Mouse (Mus musculus) bone marrow, adult 2 months (tissue): ENCODE measurements around the gene Liph. TPM values are rescaled to one million over a fixed set of nuclear protein-coding genes. Genes with fewer than 3 reads are reported as not detected.

ENCODE experiments used
- H3K27ac ChIP-seq: fragments of 200-500 bp; 2 replicates; pipeline ENCODE4 v1.5.1; 2012; ENCODE audit warnings: low read depth, mild to moderate bottlenecking, control low read depth, inconsistent platforms, low read length; ENCODE audit not compliant: control insufficient read depth, poor library complexity, insufficient read depth
- H3K4me1 ChIP-seq: fragments of 200-500 bp; 2 replicates; pipeline ENCODE4 v1.6.1; 2011; ENCODE audit warnings: low read length; ENCODE audit not compliant: control insufficient read depth, insufficient read depth
- H3K4me3 ChIP-seq: fragments of 200-500 bp; replicated peaks from 2 replicates; pipeline ENCODE3; 2011; ENCODE audit warnings: mild to moderate bottlenecking, low read depth, low read length, control low read depth; ENCODE audit not compliant: control insufficient read depth
- CTCF ChIP-seq: fragments of 200-500 bp; IDR thresholded peaks from 2 replicates; pipeline ENCODE4 v1.5.1; 2011; ENCODE audit warnings: low read length, control low read depth; ENCODE audit not compliant: control insufficient read depth, insufficient read depth
- POLR2A ChIP-seq: fragments of 200-500 bp; IDR thresholded peaks from 2 replicates; pipeline ENCODE4 v1.6.1; 2011; ENCODE audit warnings: low read depth, mild to moderate bottlenecking, control low read depth, low read length, borderline replicate concordance; ENCODE audit not compliant: control insufficient read depth
- WGBS: fragments of 180-500 bp; shearing (Covaris S2); methylation state at CpG from one replicate; pipeline ENCODE4 v1.1.7; 2018; 5-methylcytosine and 5-hydroxymethylcytosine counted together
- polyA plus RNA-seq: library from polyadenylated mRNA; stranded (reverse); fragments of >200 nt; gene quantifications from 2 replicates; pipeline ENCODE4 v1.2.4, GENCODE M21; 2011; ENCODE audit warnings: low replicate concordance; ENCODE audit not compliant: missing spikeins, insufficient read depth, insufficient read length

The Liph gene
- 0.72 and 0.92 TPM in 2 replicates for polyA plus RNA-seq

DNA sequence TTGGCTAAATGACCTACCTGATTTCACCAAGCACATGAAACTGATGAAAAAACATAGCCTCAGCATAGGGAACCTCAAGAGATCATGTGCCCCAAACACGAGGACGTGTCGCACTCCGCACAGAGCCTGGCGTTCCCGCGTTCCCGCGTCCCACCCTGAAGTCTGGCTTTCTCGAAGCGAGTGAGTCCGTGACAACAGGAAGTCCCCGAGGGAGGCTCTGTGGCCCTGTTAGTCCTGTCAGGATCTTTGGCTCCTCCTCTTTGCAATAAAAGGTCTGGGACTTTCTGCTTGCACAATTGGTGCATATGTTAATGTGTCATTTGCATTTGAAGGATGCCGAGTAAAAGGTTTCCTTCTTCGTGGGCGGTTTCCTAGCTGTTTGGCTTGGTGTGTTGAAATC lies at the start of gene Liph:
Gene Liph (minus strand): TSS at position 360 of the 400 bp plus-strand sequence.
- no peak within 1 kb of the TSS for H3K4me3 ChIP-seq
- no peaks in the 10 kb centered on the region; the same call in 1 of the 2 replicates for H3K4me1 ChIP-seq
- WGBS: 18% methylated on average over 16 of the region's 16 CpGs
- TF ChIP-seq CTCF (no peak), POLR2A (no peak)
- H3K27ac ChIP-seq: peak within 1 kb of the TSS; percentile 28

GRCm38 (mm10) chr16:22043830-22044229 lies 48.4 kb upstream of the Liph start:
- Histone ChIP-seq H3K4me1 (no peaks in the 10 kb centered on the region; the same call in 1 of the 2 replicates), H3K4me3 (no peak overlapping the region), H3K27ac (no peak overlapping the region)
- 34% methylated on average over 4 of the region's 4 CpGs for WGBS
- no peak for TF ChIP-seq POLR2A
- TF ChIP-seq CTCF: no peak

- H3K4me1 ChIP-seq: no peaks in the 10 kb centered on the region
- H3K27ac ChIP-seq: no peak overlapping the region
- TF ChIP-seq CTCF: no peak
- no peak for TF ChIP-seq POLR2A
- no peak overlapping the region for H3K4me3 ChIP-seq
- 92% methylated on average over 1 of the region's 1 CpGs for WGBS
Measured at GRCm38 (mm10) chr16:22039978-22040377, 44.5 kb upstream of the Liph start.

GRCm38 (mm10) chr16:22038554-22038953 lies 43.1 kb upstream of the Liph start:
- Histone ChIP-seq H3K4me3 (no peak overlapping the region), H3K27ac (no peak overlapping the region)
- 88% methylated on average over 10 of the region's 10 CpGs for WGBS

DNA sequence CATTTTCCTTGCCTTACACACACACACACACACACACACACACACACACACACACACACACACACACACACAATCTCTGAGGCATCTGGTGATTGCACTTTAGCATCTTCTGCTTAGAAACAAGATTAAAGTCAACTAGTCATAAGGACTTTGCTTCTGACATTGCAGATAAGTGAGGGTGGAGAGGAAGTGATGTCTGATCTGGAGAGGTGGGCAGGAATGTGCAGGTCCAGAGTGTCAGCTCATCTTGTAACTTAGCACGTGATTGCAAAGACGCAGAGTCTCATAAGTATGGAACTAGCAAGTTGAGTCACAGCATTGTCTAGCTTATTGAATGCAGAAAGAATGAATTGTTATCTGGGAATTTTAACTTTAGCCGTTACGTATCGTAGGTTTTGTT lies 32.0 kb upstream of the Liph start:
- H3K4me1 ChIP-seq: no peaks in the 10 kb centered on the region; the same call in 1 of the 2 replicates
- 93% methylated on average over 5 of the region's 5 CpGs for WGBS
- no peak for TF ChIP-seq POLR2A
- TF ChIP-seq CTCF: no peak
- H3K4me3 ChIP-seq: no peak overlapping the region
- H3K27ac ChIP-seq: no peak overlapping the region

More at GRCm38 (mm10) chr16:22038554-22038953, 43.1 kb upstream of the Liph start:
- H3K4me1 ChIP-seq: no peaks in the 10 kb centered on the region
- TF ChIP-seq POLR2A (no peak), CTCF (no peak)

DNA sequence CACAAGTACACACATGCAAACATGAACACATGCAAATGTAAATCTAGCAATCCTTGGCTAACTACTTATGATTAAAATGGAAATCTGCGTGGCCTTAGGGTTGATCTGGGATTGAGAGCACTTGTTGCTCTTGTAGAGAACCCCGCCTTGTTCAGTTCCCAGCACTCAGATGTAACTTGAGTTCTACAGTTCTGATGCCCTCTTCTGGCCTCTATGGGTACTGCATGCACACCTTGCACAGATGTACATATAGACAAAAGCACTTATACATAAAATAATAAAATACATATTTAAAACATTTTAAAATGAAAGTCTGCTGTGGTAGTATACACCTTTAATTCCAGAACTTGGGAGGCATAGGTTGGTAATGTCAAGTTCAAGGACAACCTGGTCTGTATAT lies 26.7 kb upstream of the Liph start:
- WGBS: 97% methylated on average over 2 of the region's 2 CpGs
- no peaks in the 10 kb centered on the region; the same call in 1 of the 2 replicates for H3K4me1 ChIP-seq
- no peak overlapping the region for H3K27ac ChIP-seq
- TF ChIP-seq CTCF: 0 out of 2 replicates have a peak, but pooled peaks have one; percentile 16
- no peak for TF ChIP-seq POLR2A
- no peak overlapping the region for H3K4me3 ChIP-seq

DNA sequence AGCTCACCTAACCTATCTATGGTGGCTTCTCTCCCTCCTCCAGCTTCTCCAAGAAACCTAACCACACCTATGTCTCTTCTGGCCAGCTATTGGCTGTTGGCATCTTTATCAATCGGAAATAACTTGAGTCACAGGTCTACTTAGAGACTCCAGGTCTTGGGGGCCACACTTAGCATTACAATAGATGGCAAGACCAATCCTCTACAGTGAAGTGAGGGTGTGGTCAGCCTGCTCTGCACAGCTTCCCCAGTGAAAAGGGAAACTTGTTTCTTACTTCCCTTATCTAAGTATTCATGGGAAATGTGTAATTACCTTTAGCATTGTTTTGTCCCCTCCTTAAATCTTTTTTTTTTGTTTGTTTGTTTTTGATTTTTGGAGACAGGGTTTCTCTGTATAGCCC lies 20.1 kb upstream of the Liph start:
- Histone ChIP-seq H3K27ac (no peak overlapping the region), H3K4me3 (no peak overlapping the region), H3K4me1 (no peaks in the 10 kb centered on the region; the same call in 1 of the 2 replicates)
- WGBS: 82% methylated on average over 1 of the region's 1 CpGs
- TF ChIP-seq POLR2A (no peak), CTCF (no peak)

- peak; percentile 9; the same call in 1 of the 2 replicates for TF ChIP-seq POLR2A
- no peak for TF ChIP-seq CTCF
- under 1% methylated on average over 51 of the region's 51 CpGs for WGBS
- H3K4me1 ChIP-seq: peaks cover 2% of the 10 kb centered on the region
- peak overlapping the region; percentile 95 for H3K4me3 ChIP-seq
- H3K27ac ChIP-seq: peak overlapping the region; percentile 93
Measured at GRCm38 (mm10) chr16:22009596-22009995, 14.1 kb upstream of the Liph start.
